Mouse (Mus musculus): Measurements from ENCODE around the gene P2rx1. TPM values are rescaled to one million over a fixed set of nuclear protein-coding genes. Genes with fewer than 3 reads are reported as not detected.

Gene P2rx1
- total RNA-seq, 2 experiments from 2014 or later, result 0.87 to 1.0 TPM

DNA sequence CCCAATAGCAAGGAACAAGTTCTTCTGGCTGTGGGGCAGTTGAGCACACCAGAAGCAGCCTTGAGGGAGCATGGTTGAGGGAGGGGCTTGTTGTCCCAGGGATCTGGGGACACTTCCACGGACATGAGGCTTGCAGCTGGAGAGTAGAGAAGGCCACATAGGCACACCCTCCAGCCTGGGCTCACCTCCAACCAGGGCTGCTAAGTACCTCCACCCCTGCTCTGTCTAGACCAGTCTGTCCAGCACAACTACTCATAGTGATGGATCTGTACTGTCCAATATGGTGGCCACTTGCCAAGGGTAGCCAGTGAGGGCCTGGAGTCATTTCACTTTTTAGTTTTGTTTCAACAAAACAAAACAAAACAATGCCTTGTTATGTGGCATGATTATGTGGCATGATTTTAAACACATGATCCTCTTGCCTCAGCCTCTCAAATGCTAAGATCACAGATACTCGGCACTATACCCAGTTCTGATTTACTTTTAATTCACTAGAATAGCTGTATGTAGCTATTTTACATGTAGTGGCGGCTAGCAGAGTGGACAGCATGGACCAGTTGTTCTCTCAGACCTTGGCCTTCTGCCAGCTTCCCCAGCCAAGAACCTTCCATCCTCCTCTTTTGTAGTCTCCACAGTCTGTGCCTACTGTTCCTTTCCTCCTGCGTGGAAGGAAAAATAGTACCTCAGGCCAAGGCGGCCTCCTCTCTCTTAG lies 16.6 kb downstream of the P2rx1 start:
- intact Hi-C loops (cut with DNase I), result no loop called here
- peak in 1 of 2 experiments; percentile 68 for DNase-seq (ENCODE audit: extremely low spot score in 1 of 2, low spot score in 2 of 2)

- DNase-seq (ENCODE audit: extremely low spot score in 1 of 2, low spot score in 2 of 2), result no peak
Observed at GRCm38 (mm10) chr11:73016103-73016420, 17.2 kb downstream of the P2rx1 start.

DNA sequence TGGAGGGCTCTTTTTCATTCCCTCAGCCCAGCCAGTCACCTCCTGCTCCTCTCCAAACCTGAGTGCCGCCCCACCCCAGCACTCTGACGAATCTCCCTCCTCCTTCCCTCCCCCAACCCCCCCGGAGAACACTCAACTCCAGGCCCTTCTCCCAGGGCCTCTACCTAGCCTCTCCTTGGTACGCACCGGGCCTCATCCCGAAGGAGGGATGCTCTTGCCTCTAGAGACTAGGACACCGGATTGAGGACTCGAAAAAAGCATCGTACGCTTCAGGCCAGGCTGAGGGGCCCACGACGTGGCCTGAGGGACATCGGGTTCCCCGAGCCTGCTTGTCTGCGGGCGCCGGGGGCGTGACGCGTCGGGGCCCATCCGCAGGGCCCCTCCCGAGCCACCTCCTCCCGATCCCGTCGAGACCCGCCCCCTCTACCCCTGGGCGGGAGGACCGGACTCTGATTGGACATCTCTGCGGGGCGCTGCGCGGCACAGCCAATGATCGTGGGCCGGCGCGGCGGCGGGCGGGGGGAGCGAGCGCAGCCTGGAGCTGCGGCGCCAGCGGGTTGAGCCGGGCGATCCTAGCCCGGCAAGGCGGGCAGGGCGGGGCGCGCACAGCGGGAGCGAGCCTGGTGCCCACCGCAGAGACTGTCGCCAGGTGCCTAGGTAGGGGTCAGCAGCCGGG lies 19.7 kb downstream of the P2rx1 start, which contains the start of gene Camkk1:
Gene Camkk1 (plus strand): TSS at position 538 of the 676 bp plus-strand sequence.
- intact Hi-C loops (cut with DNase I), result no loop called here
- peak; percentile 92 to 97 for DNase-seq (ENCODE audit: extremely low spot score in 1 of 2, low spot score in 2 of 2)

More at GRCm38 (mm10) chr11:73016103-73016420, 17.2 kb downstream of the P2rx1 start:
- intact Hi-C loops (cut with DNase I), result no loop called here

GRCm38 (mm10) chr11:73019147-73019795 lies 20.4 kb downstream of the P2rx1 start:
- intact Hi-C loops (cut with DNase I), result no loop called here
- DNase-seq (ENCODE audit: extremely low spot score in 1 of 2, low spot score in 2 of 2), result peak; percentile 67 to 88

- no peak for DNase-seq (ENCODE audit: extremely low spot score in 1 of 2, low spot score in 2 of 2)
- intact Hi-C loops (cut with DNase I), result no loop called here
Observed at GRCm38 (mm10) chr11:73020953-73021800, 22.3 kb downstream of the P2rx1 start.

DNA sequence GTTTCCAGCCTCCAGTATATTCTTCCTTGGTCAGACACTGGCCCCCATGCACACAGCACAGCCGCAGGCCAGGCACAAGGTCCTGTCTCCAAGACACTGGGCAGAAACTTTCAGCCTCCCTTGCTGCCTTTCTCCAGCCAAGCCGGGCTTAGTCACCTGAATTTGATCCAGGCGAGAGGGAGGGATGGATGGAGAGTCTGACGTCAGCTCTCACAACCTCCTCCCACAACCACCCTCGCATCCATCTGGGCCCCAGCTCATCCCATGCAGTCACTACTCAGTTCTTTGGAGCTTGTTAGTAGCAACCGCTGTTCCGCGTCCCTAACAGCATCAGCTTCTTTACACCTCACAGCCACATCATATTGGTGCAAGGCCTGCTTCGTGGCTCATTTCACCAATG lies 24.2 kb downstream of the P2rx1 start:
- peak; percentile 55 to 61 for DNase-seq (ENCODE audit: extremely low spot score in 1 of 2, low spot score in 2 of 2)
- intact Hi-C loops (cut with DNase I), result no loop called here

- intact Hi-C loops (cut with DNase I), result no loop called here
- no peak for DNase-seq (ENCODE audit: extremely low spot score in 1 of 2, low spot score in 2 of 2)
Observed at GRCm38 (mm10) chr11:73023827-73024226, 24.9 kb downstream of the P2rx1 start.

GRCm38 (mm10) chr11:73024236-73024904 lies 25.5 kb downstream of the P2rx1 start:
- peak in 1 of 2 experiments; percentile 59 for DNase-seq (ENCODE audit: extremely low spot score in 1 of 2, low spot score in 2 of 2)
- intact Hi-C loops (cut with DNase I), result no loop called here

- DNase-seq (ENCODE audit: extremely low spot score in 1 of 2, low spot score in 2 of 2), result no peak
Observed at GRCm38 (mm10) chr11:73026961-73027360, 28.1 kb downstream of the P2rx1 start.

GRCm38 (mm10) chr11:73030821-73031498 lies 32.1 kb downstream of the P2rx1 start:
- intact Hi-C loops (cut with DNase I), result no loop called here
- peak; percentile 89 to 92 for DNase-seq (ENCODE audit: extremely low spot score in 1 of 2, low spot score in 2 of 2)

More at GRCm38 (mm10) chr11:73026961-73027360, 28.1 kb downstream of the P2rx1 start:
- intact Hi-C loops (cut with DNase I), result no loop called here

DNA sequence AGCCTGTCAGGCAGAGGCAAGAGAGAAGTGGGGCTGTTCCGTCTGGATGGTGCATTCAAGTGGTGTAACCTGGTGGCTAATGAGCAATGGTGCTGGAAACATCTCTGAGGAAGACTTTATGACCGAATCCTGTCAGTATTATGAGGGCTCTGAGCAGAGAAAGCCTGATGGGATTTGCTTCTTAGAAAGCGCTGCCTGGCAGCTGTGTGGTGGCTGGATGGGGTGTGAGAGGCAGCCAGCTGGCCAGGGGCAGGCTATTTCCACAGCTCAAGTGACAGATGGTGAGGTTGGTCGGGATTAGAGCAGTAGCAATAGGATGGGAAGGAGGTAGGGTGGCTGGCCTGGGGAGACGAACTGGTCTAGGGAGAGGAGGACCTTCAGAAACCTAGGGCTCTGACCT lies 32.6 kb downstream of the P2rx1 start:
- no peak for DNase-seq (ENCODE audit: extremely low spot score in 1 of 2, low spot score in 2 of 2)
- intact Hi-C loops (cut with DNase I), result no loop called here

DNA sequence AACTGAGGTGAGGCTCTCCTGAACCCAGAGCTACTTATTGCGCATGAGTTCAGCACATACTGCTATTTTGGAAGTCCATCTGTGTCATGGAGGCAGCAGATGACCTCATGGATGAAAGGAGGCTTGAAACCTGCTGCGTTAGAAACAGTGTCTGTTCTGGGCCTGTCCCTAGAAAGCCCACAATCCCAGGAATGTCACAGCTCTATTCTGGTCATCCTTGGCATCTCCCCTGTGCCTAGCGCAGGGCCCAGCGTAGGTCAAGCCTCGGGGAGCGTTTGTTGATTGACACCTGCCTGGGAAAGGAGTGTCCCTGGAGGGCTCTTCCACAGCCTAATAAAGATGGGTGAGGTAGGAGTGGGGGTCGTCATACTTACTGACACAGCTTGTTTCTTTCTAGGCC lies 37.2 kb downstream of the P2rx1 start:
- intact Hi-C loops (cut with DNase I), result loop anchor here (5.0 kb wide), 1 partner anchor 109 kb away; no protein-coding TSS in a partner anchor
- no peak for DNase-seq (ENCODE audit: extremely low spot score in 1 of 2, low spot score in 2 of 2)

- DNase-seq (ENCODE audit: extremely low spot score in 1 of 2, low spot score in 2 of 2), result peak in 1 of 2 experiments; percentile 70
Observed at GRCm38 (mm10) chr11:73036889-73037288, 38.0 kb downstream of the P2rx1 start.

DNA sequence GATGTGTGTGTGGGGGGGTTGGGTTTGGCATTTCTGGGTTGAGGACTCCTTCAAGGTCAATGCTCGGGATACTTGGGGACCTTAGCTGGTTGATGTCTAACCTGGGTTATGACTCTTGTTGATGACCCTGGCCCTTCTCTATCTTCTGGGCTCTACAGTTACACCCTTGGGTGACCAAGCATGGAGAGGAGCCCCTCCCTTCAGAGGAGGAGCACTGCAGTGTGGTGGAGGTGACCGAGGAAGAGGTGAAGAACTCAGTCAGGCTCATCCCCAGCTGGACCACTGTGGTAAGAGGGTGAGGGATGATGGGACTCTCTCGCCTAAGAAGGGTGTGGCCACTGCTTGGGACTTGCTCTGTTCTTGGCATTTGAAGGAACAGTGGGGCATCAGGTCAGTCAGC lies 38.8 kb downstream of the P2rx1 start:
- intact Hi-C loops (cut with DNase I), result loop anchor here (2.0 to 5.0 kb wide), 2 partner anchors 31 to 110 kb away; no protein-coding TSS in a partner anchor

More at GRCm38 (mm10) chr11:73036889-73037288, 38.0 kb downstream of the P2rx1 start:
- intact Hi-C loops (cut with DNase I), result loop anchor here (5.0 kb wide), 1 partner anchor 110 kb away; no protein-coding TSS in a partner anchor

DNA sequence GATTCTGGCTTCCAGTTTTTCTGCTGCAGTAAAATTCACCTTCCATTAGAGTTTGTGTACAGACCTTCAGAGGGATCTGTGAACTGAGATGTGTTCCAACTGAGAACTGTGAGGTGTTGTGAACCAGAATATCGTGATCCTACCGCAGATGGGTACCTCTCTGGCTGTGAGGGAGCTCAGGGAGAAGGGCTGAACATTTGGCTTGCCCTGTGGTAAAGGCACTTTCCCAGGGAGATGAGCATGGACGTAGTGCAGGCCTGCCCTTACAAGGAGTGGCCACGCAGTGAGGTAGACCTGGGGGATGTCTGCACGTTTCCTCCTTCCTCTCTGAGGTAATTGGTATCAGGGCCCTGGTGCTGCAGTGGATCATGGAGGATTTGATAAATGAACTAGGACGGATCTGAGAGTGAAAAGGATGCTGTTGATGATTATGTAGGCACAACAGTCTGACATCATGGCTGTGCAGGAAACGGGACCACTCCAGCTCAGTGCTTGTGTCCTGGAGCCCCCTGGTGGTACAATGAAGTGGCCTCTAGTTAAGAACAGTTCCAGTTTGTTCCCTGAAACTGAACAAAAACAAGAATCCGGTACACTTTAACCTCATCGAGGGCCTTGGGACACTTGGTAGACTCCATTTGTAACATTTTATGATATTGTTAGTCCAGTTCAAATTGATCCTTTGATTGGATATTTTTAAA lies 40.3 kb downstream of the P2rx1 start:
- intact Hi-C loops (cut with DNase I), result loop anchor here (2.0 to 5.0 kb wide), 2 partner anchors 32 to 112 kb away; no protein-coding TSS in a partner anchor
- peak; percentile 66 to 80 for DNase-seq (ENCODE audit: extremely low spot score in 1 of 2, low spot score in 2 of 2)

More for the DNA sequence above, 38.8 kb downstream of the P2rx1 start:
- no peak for DNase-seq (ENCODE audit: extremely low spot score in 1 of 2, low spot score in 2 of 2)

GRCm38 (mm10) chr11:73044229-73044755 lies 45.4 kb downstream of the P2rx1 start:
- intact Hi-C loops (cut with DNase I), result no loop called here
- no peak for DNase-seq (ENCODE audit: extremely low spot score in 1 of 2, low spot score in 2 of 2)

- intact Hi-C loops (cut with DNase I), result no loop called here
- DNase-seq (ENCODE audit: extremely low spot score in 1 of 2, low spot score in 2 of 2), result no peak
Observed at GRCm38 (mm10) chr11:73044789-73045188, 45.9 kb downstream of the P2rx1 start.
